Mouse (Mus musculus): ENCODE data around the gene Kin.

DNA sequence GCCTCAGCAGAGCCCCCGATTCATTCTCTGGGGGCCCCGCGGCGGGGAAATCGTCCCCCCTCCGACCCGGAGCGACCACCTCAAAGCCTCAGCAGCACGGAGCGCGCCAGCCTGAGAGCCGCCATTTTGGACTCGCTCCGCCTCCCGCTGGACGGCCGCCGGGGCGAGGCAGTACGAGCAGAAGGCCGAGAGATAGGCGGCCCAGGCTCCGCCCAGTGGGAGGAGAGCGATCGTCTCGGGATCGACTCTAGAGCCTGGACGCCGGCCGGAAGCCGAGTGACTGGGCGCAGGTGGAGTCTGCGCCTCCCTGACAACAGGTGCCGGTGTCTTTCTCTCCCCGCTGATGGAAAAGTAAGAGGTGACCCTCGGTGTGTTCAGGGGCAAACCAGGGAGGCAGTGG is 31.9 kb upstream of the Kin start, which contains the start of gene Taf3:
- TF ChIP-seq CHD2 (IDR thresholded peaks at IDR 0.05; ENCODE audit: low read depth, low read length) (no peak), ZC3H11A (IDR thresholded peaks at IDR 0.05; ENCODE audit: borderline replicate concordance, low read depth, low read length) (no peak), HCFC1 (IDR thresholded peaks at IDR 0.05; ENCODE audit: borderline replicate concordance, insufficient read depth, low read length) (peak; percentile 84), ZNF384 (IDR thresholded peaks at IDR 0.05; ENCODE audit: low read depth, low read length) (no peak), MAFK (IDR thresholded peaks at IDR 0.05; ENCODE audit: insufficient read depth, low read depth, low read length) (no peak)

Data from ES-E14 (cell line).